In the genomic region with DNA sequence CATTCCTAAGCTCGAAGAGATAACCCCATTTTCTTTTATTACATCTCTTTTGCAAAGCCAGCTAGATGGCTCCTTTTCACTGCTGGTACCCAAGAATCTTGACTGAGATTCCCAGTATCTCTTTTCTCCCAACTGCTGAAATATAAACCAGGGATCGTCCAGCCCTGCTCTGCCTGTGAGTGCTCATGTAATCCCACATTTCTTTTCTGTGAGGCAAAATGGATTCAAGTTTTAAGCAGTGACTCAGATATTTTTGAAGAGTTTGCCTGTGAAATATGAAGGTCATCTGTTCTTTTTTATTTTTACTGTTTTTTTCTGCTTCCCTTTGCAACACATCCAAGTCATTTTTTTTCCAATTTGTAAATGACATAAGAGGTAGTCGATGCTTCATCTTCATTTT, we compare ENCODE assay signal across 21 mouse cellular contexts.
A peak's percentile ranks its signal among the peaks of the same experiment; 100 is the strongest.
DNase-seq lines count a peak whose midpoint lies in the region; ATAC-seq and TF ChIP-seq lines count a peak whose summit lies in the region.
"Had no signal": no experiment of that assay in that cellular context is flagged by ENCODE, and none has a peak within 500 bp of the region (broad histone marks: within the 10 kb centered on the region; RNA-seq: fewer than 3 reads in every experiment).

No protein-coding gene starts in this region.

- intact Hi-C loops in gastrocnemius, adult 2 months (cut with DNase I), result no loop called here

- no peak for TF ChIP-seq CTCF in gastrocnemius, adult 2 months (IDR thresholded peaks at IDR 0.05)

- DNase-seq in adrenal gland, adult 2 months, result peak; percentile 16
- no peak for DNase-seq in adrenal gland, postnatal 4 days (ENCODE audit: low spot score in 2 of 2)
- no peak for DNase-seq in gastrocnemius, adult 2 months
- DNase-seq in gastrocnemius, postnatal 4 days (ENCODE audit: low spot score in 2 of 2), result no peak
- DNase-seq in heart, adult 8-10 months (ENCODE audit: low spot score), result peak; percentile 17
- DNase-seq in heart, adult 11 months, result no peak
- DNase-seq: adrenal gland, postnatal 10 days; B cell, adult 2 months; cerebellum, adult 11-12 months; cerebellum, adult 8-10 months; cerebellum, postnatal 10 days; cerebellum, postnatal 36 days; forebrain, postnatal 0 days; kidney, adult 2 months had no signal

- no peak for ATAC-seq in activated CD4-positive, CD25-positive, alpha-beta regulatory T cell, adult 4 months
- ATAC-seq: forebrain, embryonic 14.5 days; forebrain, postnatal 0 days; intestine, postnatal 0 days; Patski had no signal

- H3K27ac ChIP-seq in gastrocnemius, adult 2 months, result peak overlapping the region; percentile 50
- H3K27ac ChIP-seq: heart, embryonic 10.5 days; hindbrain, embryonic 12.5 days; hindbrain, embryonic 15.5 days had no signal

- no peak overlapping the region for H3K4me3 ChIP-seq in gastrocnemius, adult 2 months
- H3K4me3 ChIP-seq: heart, embryonic 10.5 days; hindbrain, embryonic 12.5 days; hindbrain, embryonic 15.5 days had no signal

Comparison
In these comparisons a context has a peak if more than half of its experiments do, and no peak if none do; other contexts are left out.
1. DNase-seq: peak in adrenal gland, adult 2 months (single experiment) and heart, adult 8-10 months (single experiment); none in adrenal gland, postnatal 4 days (0 of 2), gastrocnemius, adult 2 months (single experiment), gastrocnemius, postnatal 4 days (0 of 2) and heart, adult 11 months (single experiment).